Mouse (Mus musculus): ENCODE measurements around the gene Gm20716. TPM values are rescaled to one million over a fixed set of nuclear protein-coding genes. Genes with fewer than 3 reads are reported as not detected.

Gene Gm20716
- polyA plus RNA-seq, 1 experiment, result 67.8 TPM

- TF ChIP-seq POLR2A (IDR thresholded peaks at IDR 0.05; ENCODE audit: insufficient read depth, low read length), result no peak
- no peak for TF ChIP-seq EP300 (IDR thresholded peaks at IDR 0.05; ENCODE audit: insufficient read depth, low read depth, low read length)
- no peak for TF ChIP-seq CTCF (IDR thresholded peaks at IDR 0.05; ENCODE audit: low read depth, low read length)
- Histone ChIP-seq H3K36me3 (ENCODE audit: control insufficient read depth, insufficient read depth, low read length, poor library complexity, severe bottlenecking) (no peaks in the 10 kb centered on the region), H3K9ac (ENCODE audit: low read depth, poor library complexity, severe bottlenecking) (no peak overlapping the region), H3K27me3 (ENCODE audit: control insufficient read depth, insufficient read depth, low read length, poor library complexity, severe bottlenecking) (no peaks in the 10 kb centered on the region), H3K4me3 (ENCODE audit: low read depth, low read length) (no peak overlapping the region), H3K27ac (ENCODE audit: insufficient read depth, low read length) (no peak overlapping the region), H3K9me3 (replicated peaks; ENCODE audit: control insufficient read depth, insufficient read depth, low read length, poor library complexity, severe bottlenecking) (no peaks in the 10 kb centered on the region), H3K4me1 (ENCODE audit: control insufficient read depth, insufficient read depth, low read length) (peaks cover 12% of the 10 kb centered on the region)
These were observed 84.7 kb downstream of the Gm20716 start for GRCm38 (mm10) chr2:168145437-168145836.

- Histone ChIP-seq H3K9ac (ENCODE audit: low read depth, poor library complexity, severe bottlenecking) (no peak overlapping the region), H3K4me3 (ENCODE audit: low read depth, low read length) (no peak overlapping the region), H3K36me3 (ENCODE audit: control insufficient read depth, insufficient read depth, low read length, poor library complexity, severe bottlenecking) (no peaks in the 10 kb centered on the region), H3K4me1 (ENCODE audit: control insufficient read depth, insufficient read depth, low read length) (peaks cover 5% of the 10 kb centered on the region), H3K9me3 (replicated peaks; ENCODE audit: control insufficient read depth, insufficient read depth, low read length, poor library complexity, severe bottlenecking) (no peaks in the 10 kb centered on the region), H3K27me3 (ENCODE audit: control insufficient read depth, insufficient read depth, low read length, poor library complexity, severe bottlenecking) (no peaks in the 10 kb centered on the region), H3K27ac (ENCODE audit: insufficient read depth, low read length) (no peak overlapping the region)
- TF ChIP-seq EP300 (IDR thresholded peaks at IDR 0.05; ENCODE audit: insufficient read depth, low read depth, low read length), result no peak
- TF ChIP-seq CTCF (IDR thresholded peaks at IDR 0.05; ENCODE audit: low read depth, low read length), result no peak
- TF ChIP-seq POLR2A (IDR thresholded peaks at IDR 0.05; ENCODE audit: insufficient read depth, low read length), result no peak
These were observed 86.4 kb downstream of the Gm20716 start for GRCm38 (mm10) chr2:168143794-168144193.

GRCm38 (mm10) chr2:168137161-168137560, 93.0 kb downstream of the Gm20716 start:
- no peaks in the 10 kb centered on the region for H3K9me3 ChIP-seq (replicated peaks; ENCODE audit: control insufficient read depth, insufficient read depth, low read length, poor library complexity, severe bottlenecking)
- H3K36me3 ChIP-seq (ENCODE audit: control insufficient read depth, insufficient read depth, low read length, poor library complexity, severe bottlenecking), result no peaks in the 10 kb centered on the region
- H3K4me1 ChIP-seq (ENCODE audit: control insufficient read depth, insufficient read depth, low read length), result peaks cover 1% of the 10 kb centered on the region
- H3K9ac ChIP-seq (ENCODE audit: low read depth, poor library complexity, severe bottlenecking), result no peak overlapping the region
- peak overlapping the region; percentile 50 for H3K4me3 ChIP-seq (ENCODE audit: low read depth, low read length)
- H3K27me3 ChIP-seq (ENCODE audit: control insufficient read depth, insufficient read depth, low read length, poor library complexity, severe bottlenecking), result no peaks in the 10 kb centered on the region
- no peak for TF ChIP-seq CTCF (IDR thresholded peaks at IDR 0.05; ENCODE audit: low read depth, low read length)
- no peak for TF ChIP-seq POLR2A (IDR thresholded peaks at IDR 0.05; ENCODE audit: insufficient read depth, low read length)
- no peak for TF ChIP-seq EP300 (IDR thresholded peaks at IDR 0.05; ENCODE audit: insufficient read depth, low read depth, low read length)
- no peak overlapping the region for H3K27ac ChIP-seq (ENCODE audit: insufficient read depth, low read length)

Other genes starting within 250 kb of the Gm20716 start
- 1.8 and 2.4 TPM in 2 replicates for gene Ripor3, start 219.7 kb downstream of the Gm20716 start, polyA plus RNA-seq (2011; ENCODE audit: insufficient read depth, insufficient read length, low read depth, missing spikeins)
- 55.0 and 55.3 TPM in 2 replicates for gene Pard6b, start 149.4 kb downstream of the Gm20716 start, polyA plus RNA-seq (2011; ENCODE audit: insufficient read depth, insufficient read length, low read depth, missing spikeins)
- 72.7 and 87.5 TPM in 2 replicates for gene Adnp, start 23.3 kb downstream of the Gm20716 start, polyA plus RNA-seq (2011; ENCODE audit: insufficient read depth, insufficient read length, low read depth, missing spikeins)
- gene Dpm1, start 227 bp upstream of the Gm20716 start, polyA plus RNA-seq (2011; ENCODE audit: insufficient read depth, insufficient read length, low read depth, missing spikeins), result 54.7 and 64.7 TPM in 2 replicates
- gene Mocs3, start 258 bp upstream of the Gm20716 start, polyA plus RNA-seq (2011; ENCODE audit: insufficient read depth, insufficient read length, low read depth, missing spikeins), result 3.2 and 3.4 TPM in 2 replicates
- 0.70 and 0.78 TPM in 2 replicates for gene Kcng1, start 51.4 kb upstream of the Gm20716 start, polyA plus RNA-seq (2011; ENCODE audit: insufficient read depth, insufficient read length, low read depth, missing spikeins)

Data from ES-Bruce4 (cell line).